Mouse (Mus musculus): Measurements from ENCODE around the gene Rnf166.

The Rnf166 gene

GRCm38 (mm10) chr8:122442781-122443180 is 33.1 kb downstream of the Rnf166 start:
- no peak for ATAC-seq (ENCODE audit: insufficient number of reproducible peaks, low FRiP score, low TSS enrichment)

DNA sequence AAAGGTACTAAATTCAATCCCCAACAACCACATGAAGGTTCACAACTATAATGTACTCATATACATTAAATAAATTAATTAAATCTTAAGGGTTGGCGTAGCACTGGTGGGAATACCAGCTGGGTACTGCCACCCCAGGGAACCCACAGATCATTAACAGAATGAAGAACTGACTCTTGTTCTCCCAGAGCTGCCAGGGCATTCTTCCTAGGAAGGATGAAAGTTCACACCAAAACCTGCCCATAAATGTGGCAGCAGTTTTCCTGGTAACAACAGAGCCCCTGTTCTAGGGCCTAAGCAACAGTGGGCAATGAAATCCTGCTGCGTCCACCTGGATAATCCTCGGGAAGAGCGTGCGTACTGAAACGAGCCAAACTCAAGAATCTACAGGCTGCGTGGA is 33.5 kb downstream of the Rnf166 start:
- ATAC-seq (ENCODE audit: insufficient number of reproducible peaks, low FRiP score, low TSS enrichment), result no peak

DNA sequence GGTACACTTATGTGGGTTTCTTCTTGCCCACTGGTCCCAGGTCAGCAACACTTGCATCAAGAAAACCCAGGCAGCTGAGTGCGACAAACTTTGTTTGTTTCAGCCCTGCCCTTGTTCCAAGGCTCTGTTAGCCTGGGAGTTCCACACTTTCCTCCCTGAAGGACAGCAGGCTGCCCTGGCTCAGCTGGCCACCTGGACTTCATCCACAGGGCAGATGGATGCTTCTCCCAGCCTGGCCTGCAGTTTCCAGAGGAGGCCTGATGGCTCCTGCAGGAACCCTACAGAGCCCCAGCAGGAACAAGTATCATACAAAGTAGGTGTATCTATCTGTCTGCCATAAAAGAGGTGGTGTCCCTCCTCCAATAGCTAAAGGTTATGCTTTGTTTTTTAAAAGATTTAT is 34.5 kb downstream of the Rnf166 start:
- ATAC-seq (ENCODE audit: insufficient number of reproducible peaks, low FRiP score, low TSS enrichment), result no peak

DNA sequence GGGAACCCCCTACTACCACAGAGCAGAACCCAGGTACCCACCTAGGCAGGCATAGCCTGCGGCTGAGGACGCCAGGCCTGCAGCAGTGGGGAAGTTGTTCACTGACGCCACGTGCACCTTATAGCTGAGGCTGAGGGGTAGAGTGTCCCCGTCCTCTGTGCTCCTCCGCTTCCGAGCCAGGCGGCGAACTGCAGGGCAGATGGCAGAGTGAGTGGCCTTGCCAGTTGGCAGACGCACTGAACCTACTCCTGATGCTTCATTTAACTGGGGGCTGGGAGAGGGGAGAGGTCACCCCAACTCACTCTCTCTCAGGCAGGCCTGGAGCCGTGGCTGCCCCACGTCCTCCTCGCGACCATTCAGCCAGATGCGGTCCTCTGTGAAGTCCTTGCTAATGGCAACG is 36.5 kb downstream of the Rnf166 start:
- ATAC-seq (ENCODE audit: insufficient number of reproducible peaks, low FRiP score, low TSS enrichment), result no peak

GRCm38 (mm10) chr8:122437708-122438331 is 38.0 kb downstream of the Rnf166 start:
- ATAC-seq (ENCODE audit: insufficient number of reproducible peaks, low FRiP score, low TSS enrichment), result no peak

GRCm38 (mm10) chr8:122436586-122437125 is 39.2 kb downstream of the Rnf166 start:
- no peak for ATAC-seq (ENCODE audit: insufficient number of reproducible peaks, low FRiP score, low TSS enrichment)

DNA sequence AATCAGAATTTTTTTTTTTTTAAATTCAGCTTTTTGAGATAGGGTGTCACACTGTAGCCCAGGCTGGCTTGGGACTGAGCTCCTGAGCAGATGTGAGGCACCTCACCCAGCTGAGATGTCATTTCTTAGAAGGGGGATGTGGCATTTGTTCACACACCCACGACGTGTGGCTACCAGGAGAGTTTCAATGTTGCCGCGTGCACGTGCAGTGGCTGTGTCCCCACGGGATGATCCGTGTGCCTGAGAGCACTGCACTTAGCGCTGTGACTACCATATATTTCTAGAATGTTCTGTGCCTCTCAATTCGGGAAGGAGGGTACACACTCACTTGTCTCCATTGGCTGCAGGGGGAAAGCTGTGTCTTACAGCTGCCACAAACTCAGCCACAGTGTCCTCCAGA is 39.7 kb downstream of the Rnf166 start:
- no peak for ATAC-seq (ENCODE audit: insufficient number of reproducible peaks, low FRiP score, low TSS enrichment)

DNA sequence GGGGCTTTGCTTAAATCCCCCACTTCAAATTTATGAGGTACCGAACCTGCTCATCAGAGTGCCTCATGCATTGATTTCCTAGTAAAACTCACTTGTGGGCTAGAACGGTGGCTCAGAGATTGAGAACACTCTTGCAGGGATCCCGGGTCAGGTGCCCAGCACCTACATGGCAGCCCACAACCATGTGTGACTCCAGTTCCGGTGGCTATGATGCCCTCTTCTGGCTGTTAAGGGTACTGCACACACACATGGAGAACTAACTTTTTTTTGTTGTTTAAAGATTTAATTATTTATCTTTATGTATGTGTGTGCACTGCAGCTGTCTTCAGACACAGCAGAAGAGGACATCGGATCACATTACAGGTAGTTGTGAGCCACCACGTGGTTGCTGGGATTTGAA is 40.5 kb downstream of the Rnf166 start:
- ATAC-seq (ENCODE audit: insufficient number of reproducible peaks, low FRiP score, low TSS enrichment), result no peak

DNA sequence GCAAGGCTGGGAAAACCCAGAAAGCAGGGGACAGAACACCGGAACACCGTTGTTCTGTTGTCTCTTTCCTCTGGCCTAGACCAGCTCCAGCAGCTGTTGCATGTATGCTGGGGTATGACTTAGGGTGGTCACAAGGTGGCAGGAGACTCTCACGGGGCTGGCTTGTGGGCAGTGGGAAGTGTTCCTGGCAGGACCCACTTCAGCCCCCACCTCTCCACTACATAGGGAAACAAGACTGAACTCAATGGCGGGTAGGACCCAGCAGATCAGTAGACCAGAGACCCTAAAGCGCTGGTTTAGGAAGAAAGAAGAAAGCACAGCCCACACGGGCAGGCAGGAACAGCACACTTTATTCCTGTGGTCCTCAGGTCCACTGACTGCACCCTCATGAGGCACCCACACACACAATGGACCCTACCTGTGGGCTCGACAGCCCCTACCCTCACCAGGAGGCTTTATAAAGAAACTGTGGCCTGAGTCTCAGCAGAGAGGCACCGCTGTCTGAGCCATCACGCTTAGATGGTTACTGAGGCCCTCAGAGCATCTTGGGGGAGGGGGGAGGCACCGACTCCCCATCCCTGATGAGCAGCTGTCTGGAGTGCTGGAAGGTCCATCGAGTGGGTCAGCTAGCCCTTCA is 42.5 kb downstream of the Rnf166 start:
- ATAC-seq (ENCODE audit: insufficient number of reproducible peaks, low FRiP score, low TSS enrichment), result no peak

GRCm38 (mm10) chr8:122432443-122433268 is 43.2 kb downstream of the Rnf166 start, which contains the start of gene Cyba:
TSS of gene Cyba (minus strand) at chr8:122432930.
- no peak for ATAC-seq (ENCODE audit: insufficient number of reproducible peaks, low FRiP score, low TSS enrichment)

DNA sequence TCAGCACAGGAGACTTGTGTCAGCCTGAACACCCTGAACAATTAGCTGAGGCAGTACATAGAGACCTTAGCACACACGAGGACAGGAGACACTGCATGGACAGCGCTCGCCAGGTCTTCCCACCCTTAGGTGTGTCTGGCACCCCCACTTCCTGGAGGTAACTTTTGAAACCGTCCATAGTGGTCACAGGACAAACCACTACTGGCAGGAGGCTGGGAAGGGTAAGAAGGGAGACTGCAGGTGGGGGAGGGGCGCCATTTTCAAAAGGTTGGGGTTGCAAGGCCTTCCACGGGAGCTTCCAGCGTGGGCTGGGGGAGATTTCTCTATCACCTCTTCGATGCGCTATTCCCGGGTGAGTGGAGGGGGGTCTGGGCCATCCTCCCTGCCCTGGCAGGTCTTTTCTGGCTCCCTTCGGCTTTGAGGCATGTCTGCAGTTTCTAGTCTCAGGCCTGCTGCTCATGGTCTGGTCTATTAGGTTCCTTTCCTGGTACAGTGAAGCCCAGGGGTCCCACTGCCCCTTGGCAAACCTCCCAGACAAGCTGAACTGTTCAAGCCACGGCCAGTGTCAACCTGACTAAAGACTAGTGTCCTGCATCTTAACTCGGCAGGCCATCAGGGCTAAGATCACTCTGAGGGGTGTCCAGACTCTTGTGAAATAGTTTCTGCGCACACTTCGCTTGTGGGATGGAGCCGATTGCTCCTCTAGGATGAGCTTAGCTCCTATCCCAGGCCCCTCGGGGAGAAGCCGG is 44.0 kb downstream of the Rnf166 start:
- no peak for ATAC-seq (ENCODE audit: insufficient number of reproducible peaks, low FRiP score, low TSS enrichment)

GRCm38 (mm10) chr8:122430646-122431045 is 45.2 kb downstream of the Rnf166 start:
- no peak for ATAC-seq (ENCODE audit: insufficient number of reproducible peaks, low FRiP score, low TSS enrichment)

- ATAC-seq (ENCODE audit: insufficient number of reproducible peaks, low FRiP score, low TSS enrichment), result no peak
Measured at GRCm38 (mm10) chr8:122430058-122430636, 45.7 kb downstream of the Rnf166 start.

GRCm38 (mm10) chr8:122428163-122428562 is 47.7 kb downstream of the Rnf166 start:
- ATAC-seq (ENCODE audit: insufficient number of reproducible peaks, low FRiP score, low TSS enrichment), result no peak

DNA sequence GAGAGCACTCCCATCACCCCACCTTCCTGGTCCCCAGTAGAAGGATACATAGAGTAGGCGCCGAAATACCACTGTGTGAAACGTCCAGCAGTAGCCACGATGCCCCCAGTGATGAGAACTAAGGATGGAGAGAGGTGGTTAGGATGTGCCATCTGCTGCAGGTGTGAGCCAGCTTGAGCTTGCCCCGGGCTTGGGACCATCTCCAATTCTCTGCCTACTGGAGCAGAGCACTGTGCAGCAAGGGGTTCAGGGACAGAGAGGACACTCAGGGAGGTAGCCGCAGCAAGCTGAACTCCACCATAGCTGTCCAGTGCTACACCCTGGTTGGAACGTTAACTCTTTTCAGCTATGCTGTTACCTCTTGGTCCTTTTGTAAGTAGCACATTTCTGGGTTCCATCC is 48.3 kb downstream of the Rnf166 start:
- ATAC-seq (ENCODE audit: insufficient number of reproducible peaks, low FRiP score, low TSS enrichment), result no peak

GRCm38 (mm10) chr8:122426145-122426544 is 49.7 kb downstream of the Rnf166 start:
- no peak for ATAC-seq (ENCODE audit: insufficient number of reproducible peaks, low FRiP score, low TSS enrichment)

DNA sequence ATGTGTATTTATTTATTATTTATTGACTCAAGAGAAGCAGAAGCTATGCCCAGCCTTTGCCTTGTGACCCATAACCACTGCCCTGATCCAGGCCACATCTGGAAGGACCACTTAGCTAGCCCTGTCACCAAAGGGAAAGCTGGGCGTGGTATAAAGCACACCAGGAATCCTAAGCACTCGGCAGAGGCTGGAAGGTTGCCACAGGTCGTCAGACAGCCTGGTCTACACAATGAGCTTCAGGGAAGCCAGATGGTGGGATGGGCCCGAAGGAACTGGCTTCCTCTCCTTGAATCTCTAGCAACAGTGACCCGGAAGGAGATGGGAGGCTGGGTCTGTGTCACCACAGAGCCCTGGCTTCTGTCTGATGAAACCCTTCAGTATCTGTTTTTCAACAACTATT is 52.2 kb downstream of the Rnf166 start:
- ATAC-seq (ENCODE audit: insufficient number of reproducible peaks, low FRiP score, low TSS enrichment), result no peak

DNA sequence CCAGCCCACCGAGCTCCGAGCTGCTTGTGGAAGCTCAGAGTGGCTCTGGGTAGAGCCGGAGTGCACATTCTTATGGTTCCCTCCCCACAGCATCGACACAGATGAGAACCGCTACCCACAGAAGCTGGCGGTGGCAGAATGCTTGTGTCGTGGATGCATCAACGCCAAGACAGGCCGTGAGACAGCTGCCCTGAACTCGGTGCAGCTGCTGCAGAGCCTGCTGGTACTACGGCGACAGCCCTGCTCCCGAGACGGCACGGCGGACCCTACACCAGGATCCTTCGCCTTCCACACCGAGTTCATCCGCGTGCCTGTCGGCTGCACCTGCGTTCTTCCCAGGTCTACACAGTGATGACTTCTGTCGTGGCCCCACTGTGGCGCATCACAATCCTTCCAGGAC is 52.6 kb downstream of the Rnf166 start:
- no peak for ATAC-seq (ENCODE audit: insufficient number of reproducible peaks, low FRiP score, low TSS enrichment)

GRCm38 (mm10) chr8:122421376-122422070 is 54.3 kb downstream of the Rnf166 start, which contains the start of gene Il17c:
TSS of gene Il17c (plus strand) at chr8:122422020.
- no peak for ATAC-seq (ENCODE audit: insufficient number of reproducible peaks, low FRiP score, low TSS enrichment)
